In the genomic region with DNA sequence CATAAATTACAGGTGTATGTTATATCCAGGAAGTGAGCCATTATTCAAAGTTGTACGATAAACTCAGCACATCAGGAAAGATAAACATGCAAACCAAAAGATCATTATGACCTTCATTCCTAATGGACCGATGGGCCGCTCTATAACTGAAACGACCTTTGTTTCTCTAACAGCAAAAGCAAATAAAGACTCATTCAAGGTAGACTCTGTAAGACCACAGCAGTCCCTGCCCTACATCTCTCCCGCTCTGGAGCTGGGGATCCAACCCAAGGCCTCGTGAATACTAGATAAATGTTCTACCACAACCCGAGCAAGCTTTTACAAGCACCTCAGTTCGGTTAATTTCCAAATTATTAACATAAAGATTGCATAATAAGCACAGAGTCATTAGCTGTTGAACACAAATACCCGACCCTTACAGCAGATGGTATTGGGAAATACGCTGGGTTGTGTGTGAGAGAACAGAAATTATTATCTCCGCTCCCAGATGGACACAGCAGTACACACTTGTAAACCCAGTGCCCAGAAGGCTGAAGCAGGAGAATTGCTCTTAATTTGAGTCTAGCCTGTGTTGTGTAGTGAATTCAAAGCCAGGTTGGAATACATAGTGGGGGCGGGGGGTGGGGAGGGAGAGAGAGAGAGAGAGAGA, we compare ENCODE assay signal across 31 mouse cellular contexts.
A peak's percentile ranks its signal among the peaks of the same experiment; 100 is the strongest.
DNase-seq lines count a peak whose midpoint lies in the region; ATAC-seq and TF ChIP-seq lines count a peak whose summit lies in the region.
"Had no signal": no experiment of that assay in that cellular context is flagged by ENCODE, and none has a peak within 500 bp of the region (broad histone marks: within the 10 kb centered on the region; RNA-seq: fewer than 3 reads in every experiment).

No protein-coding gene starts in this region.

- no peak for TF ChIP-seq CTCF in layer of hippocampus, adult 2 months (conservative IDR thresholded peaks at IDR 0.05)
- TF ChIP-seq CTCF in intestine, postnatal 0 days (IDR thresholded peaks at IDR 0.05; ENCODE audit: low read depth), result no peak
- no peak for TF ChIP-seq CTCF in stomach, postnatal 0 days (IDR thresholded peaks at IDR 0.05; ENCODE audit: low read depth)
- no peak for TF ChIP-seq CTCF in lung, postnatal 0 days (IDR thresholded peaks at IDR 0.05)

- TF ChIP-seq EP300 in stomach, postnatal 0 days (optimal IDR thresholded peaks at IDR 0.05), result no peak
- no peak for TF ChIP-seq EP300 in lung, postnatal 0 days (IDR thresholded peaks at IDR 0.05)

- H3K27ac ChIP-seq in layer of hippocampus, adult 2 months, result peak overlapping the region; percentile 73; the same call in 1 of the 2 replicates
- peak overlapping the region; percentile 47 for H3K27ac ChIP-seq in brown adipose tissue, adult 24 weeks (replicated peaks; ENCODE audit: low read depth, low read length)
- no peak overlapping the region for H3K27ac ChIP-seq in intestine, postnatal 0 days (ENCODE audit: low read depth, low read length)
- H3K27ac ChIP-seq in stomach, postnatal 0 days (replicated peaks), result no peak overlapping the region
- H3K27ac ChIP-seq in lung, postnatal 0 days (ENCODE audit: low read length), result no peak overlapping the region
- no peak overlapping the region for H3K27ac ChIP-seq in kidney, embryonic 16.5 days (ENCODE audit: low read length)
- H3K27ac ChIP-seq: embryonic facial prominence, embryonic 15.5 days; forebrain, embryonic 12.5 days; heart, adult 2 months; heart, embryonic 13.5 days; liver, embryonic 13.5 days; midbrain, embryonic 10.5 days; midbrain, embryonic 15.5 days; stomach, embryonic 15.5 days had no signal

- peak in 1 of 2 experiments; percentile 9 for DNase-seq in layer of hippocampus, adult 2 months (ENCODE audit: low spot score in 2 of 2)
- DNase-seq in layer of hippocampus, adult 9-10 months (ENCODE audit: low spot score), result no peak
- no peak for DNase-seq in stomach, postnatal 0 days (ENCODE audit: low spot score)
- no peak for DNase-seq in lung, postnatal 0 days (ENCODE audit: low spot score)
- DNase-seq: adrenal gland, postnatal 25 days; cerebellum, adult 2 months; cerebellum, postnatal 14 days; forebrain, postnatal 0 days; gastrocnemius, postnatal 25 days; heart, adult 2 months; heart, postnatal 10 days; kidney, adult 8-10 months; kidney, postnatal 10 days; liver, embryonic 13.5 days; lung, postnatal 10 days; retina, postnatal 1 day; right cerebral cortex, postnatal 14 days; thymus, postnatal 14 days had no signal

- no peaks in the 10 kb centered on the region for H3K36me3 ChIP-seq in intestine, postnatal 0 days (ENCODE audit: control insufficient read depth, insufficient read depth)
- H3K36me3 ChIP-seq in stomach, postnatal 0 days (ENCODE audit: control insufficient read depth, insufficient read depth, low read length), result no peaks in the 10 kb centered on the region
- no peaks in the 10 kb centered on the region for H3K36me3 ChIP-seq in lung, postnatal 0 days (ENCODE audit: insufficient read depth, low read length)
- H3K36me3 ChIP-seq in kidney, embryonic 16.5 days (ENCODE audit: insufficient read depth, low read length), result no peaks in the 10 kb centered on the region
- H3K36me3 ChIP-seq: embryonic facial prominence, embryonic 10.5 days; embryonic facial prominence, embryonic 15.5 days; forebrain, embryonic 12.5 days; heart, embryonic 13.5 days; liver, embryonic 13.5 days; midbrain, embryonic 10.5 days; midbrain, embryonic 15.5 days; neural tube, embryonic 15.5 days; stomach, embryonic 15.5 days had no signal

- H3K27me3 ChIP-seq in intestine, postnatal 0 days (replicated peaks; ENCODE audit: control insufficient read depth, insufficient read depth, low read length), result no peaks in the 10 kb centered on the region
- no peaks in the 10 kb centered on the region for H3K27me3 ChIP-seq in stomach, postnatal 0 days (ENCODE audit: control insufficient read depth, insufficient read depth, low read length)
- H3K27me3 ChIP-seq in lung, postnatal 0 days (replicated peaks; ENCODE audit: insufficient read depth, low read length), result no peaks in the 10 kb centered on the region
- no peaks in the 10 kb centered on the region for H3K27me3 ChIP-seq in kidney, embryonic 16.5 days (ENCODE audit: insufficient read depth, low read length)
- H3K27me3 ChIP-seq: embryonic facial prominence, embryonic 15.5 days; forebrain, embryonic 12.5 days; heart, embryonic 13.5 days; liver, embryonic 13.5 days; midbrain, embryonic 15.5 days; neural tube, embryonic 15.5 days; stomach, embryonic 15.5 days had no signal

- H3K4me1 ChIP-seq in brown adipose tissue, adult 24 weeks (ENCODE audit: control insufficient read depth, insufficient read depth, insufficient read length, low read length), result peaks cover 13% of the 10 kb centered on the region
- H3K4me1 ChIP-seq in intestine, postnatal 0 days (replicated peaks; ENCODE audit: control insufficient read depth, insufficient read depth, low read length), result no peaks in the 10 kb centered on the region
- H3K4me1 ChIP-seq in stomach, postnatal 0 days (replicated peaks; ENCODE audit: control insufficient read depth, insufficient read depth), result no peaks in the 10 kb centered on the region
- H3K4me1 ChIP-seq in lung, postnatal 0 days (ENCODE audit: insufficient read depth, low read depth, low read length), result no peaks in the 10 kb centered on the region
- H3K4me1 ChIP-seq in kidney, embryonic 16.5 days (ENCODE audit: insufficient read depth, low read length), result no peaks in the 10 kb centered on the region
- H3K4me1 ChIP-seq: heart, embryonic 13.5 days; stomach, embryonic 15.5 days had no signal

- no peak overlapping the region; the same call in 1 of the 2 replicates for H3K4me2 ChIP-seq in intestine, postnatal 0 days (replicated peaks; ENCODE audit: low read depth)
- H3K4me2 ChIP-seq in stomach, postnatal 0 days (replicated peaks; ENCODE audit: low read depth), result no peak overlapping the region
- H3K4me2 ChIP-seq in lung, postnatal 0 days (replicated peaks; ENCODE audit: low read depth, low read length), result no peak overlapping the region
- no peak overlapping the region for H3K4me2 ChIP-seq in kidney, embryonic 16.5 days (replicated peaks; ENCODE audit: low read depth, low read length)
- H3K4me2 ChIP-seq: embryonic facial prominence, embryonic 15.5 days; forebrain, embryonic 12.5 days; heart, embryonic 13.5 days; hindbrain, embryonic 14.5 days; liver, embryonic 13.5 days; midbrain, embryonic 15.5 days; neural tube, embryonic 15.5 days; stomach, embryonic 15.5 days had no signal

- peak; percentile 56; the same call in 1 of the 2 replicates for ATAC-seq in intestine, postnatal 0 days
- ATAC-seq in stomach, postnatal 0 days (ENCODE audit: low FRiP score, low TSS enrichment), result peak; percentile 53; the same call in 1 of the 2 replicates
- no peak for ATAC-seq in lung, postnatal 0 days
- no peak for ATAC-seq in kidney, embryonic 16.5 days (ENCODE audit: low FRiP score, low TSS enrichment)
- ATAC-seq: CD4-positive, CD25-positive, alpha-beta regulatory T cell, adult 4 months; forebrain, postnatal 0 days; midbrain, embryonic 15.5 days had no signal

- H3K9me3 ChIP-seq in intestine, postnatal 0 days (ENCODE audit: control insufficient read depth), result no peaks in the 10 kb centered on the region
- H3K9me3 ChIP-seq in stomach, postnatal 0 days (ENCODE audit: control insufficient read depth, low read length), result no peaks in the 10 kb centered on the region
- H3K9me3 ChIP-seq in lung, postnatal 0 days (ENCODE audit: low read length), result no peaks in the 10 kb centered on the region
- no peaks in the 10 kb centered on the region for H3K9me3 ChIP-seq in kidney, embryonic 16.5 days (ENCODE audit: low read length)
- H3K9me3 ChIP-seq: embryonic facial prominence, embryonic 10.5 days; embryonic facial prominence, embryonic 15.5 days; forebrain, embryonic 12.5 days; heart, embryonic 13.5 days; liver, embryonic 13.5 days; midbrain, embryonic 10.5 days; midbrain, embryonic 15.5 days; neural tube, embryonic 15.5 days; stomach, embryonic 15.5 days had no signal

- no peak overlapping the region for H3K4me3 ChIP-seq in layer of hippocampus, adult 2 months
- no peak overlapping the region for H3K4me3 ChIP-seq in brown adipose tissue, adult 24 weeks (ENCODE audit: insufficient read depth, low read depth, low read length)
- H3K4me3 ChIP-seq in intestine, postnatal 0 days (ENCODE audit: low read depth, low read length), result no peak overlapping the region
- H3K4me3 ChIP-seq in stomach, postnatal 0 days (ENCODE audit: low read depth, low read length), result no peak overlapping the region
- H3K4me3 ChIP-seq in lung, postnatal 0 days (ENCODE audit: low read depth, low read length), result no peak overlapping the region
- H3K4me3 ChIP-seq in kidney, embryonic 16.5 days (ENCODE audit: low read length), result no peak overlapping the region
- H3K4me3 ChIP-seq: embryonic facial prominence, embryonic 10.5 days; embryonic facial prominence, embryonic 15.5 days; forebrain, embryonic 12.5 days; heart, adult 2 months; heart, embryonic 13.5 days; liver, embryonic 13.5 days; midbrain, embryonic 10.5 days; midbrain, embryonic 15.5 days; neural tube, embryonic 15.5 days; stomach, embryonic 15.5 days had no signal

- WGBS in intestine, postnatal 0 days, result 42% methylated on average over 12 of the region's 12 CpGs
- 65% methylated on average over 12 of the region's 12 CpGs for WGBS in stomach, postnatal 0 days
- WGBS in lung, postnatal 0 days, result 78% methylated on average over 12 of the region's 12 CpGs
- WGBS in kidney, embryonic 16.5 days, result 86% methylated on average over 12 of the region's 12 CpGs

- H3K9ac ChIP-seq in intestine, postnatal 0 days (ENCODE audit: low read depth, low read length), result no peak overlapping the region
- H3K9ac ChIP-seq in stomach, postnatal 0 days (ENCODE audit: low read length), result no peak overlapping the region
- no peak overlapping the region for H3K9ac ChIP-seq in lung, postnatal 0 days (replicated peaks; ENCODE audit: low read depth)
- H3K9ac ChIP-seq in kidney, embryonic 16.5 days (replicated peaks; ENCODE audit: low read length), result no peak overlapping the region
- H3K9ac ChIP-seq: embryonic facial prominence, embryonic 15.5 days; forebrain, embryonic 12.5 days; forebrain, postnatal 0 days; heart, embryonic 13.5 days; liver, embryonic 13.5 days; midbrain, embryonic 15.5 days; neural tube, embryonic 15.5 days; stomach, embryonic 15.5 days had no signal

Comparison
In these comparisons a context has a peak if more than half of its experiments do, and no peak if none do; other contexts are left out.
1. H3K27ac ChIP-seq: peak in layer of hippocampus, adult 2 months (single experiment) and brown adipose tissue, adult 24 weeks (single experiment); none in intestine, postnatal 0 days (single experiment), stomach, postnatal 0 days (single experiment), lung, postnatal 0 days (single experiment) and kidney, embryonic 16.5 days (single experiment).
2. ATAC-seq: peak in intestine, postnatal 0 days (single experiment) and stomach, postnatal 0 days (single experiment); none in lung, postnatal 0 days (single experiment) and kidney, embryonic 16.5 days (single experiment).